Mouse (Mus musculus) left cerebral cortex, adult 2 months (tissue): ENCODE results near the gene Klf6. TPM values are rescaled to one million over a fixed set of nuclear protein-coding genes. Genes with fewer than 3 reads are reported as not detected.

Experiments used
- DNase-seq, 2 experiments: peaks; one replicate each; pipeline ENCODE4 v3.0.0; 2021 to 2022; ENCODE audit warnings: low spot score in 2 of 2, mixed read lengths in 1 of 2; ENCODE audit errors: extremely low spot score in 1 of 2
- H3K27ac ChIP-seq: fragments of 200-600 bp; 2 replicates; pipeline ENCODE4 v1.8.1; 2022
- H3K4me3 ChIP-seq: fragments of 200-600 bp; 2 replicates; pipeline ENCODE4 v1.8.1; 2022
- CTCF ChIP-seq: fragments of 200-600 bp; IDR thresholded peaks from 2 replicates; pipeline ENCODE4 v1.8.1; 2022; ENCODE audit warnings: antibody characterized with exemption, mild to moderate bottlenecking, moderate library complexity
- intact Hi-C: fragments of 180-260 bp; cut with DNase I; formaldehyde crosslinking; loops from one replicate; pipeline ENCODE4 v1.15.1; 2025
- total RNA-seq, 2 experiments: library from RNA; stranded (reverse); gene quantifications; 2 replicates each; pipeline ENCODE4 v1.2.3; 2021

The Klf6 gene
- total RNA-seq, 2 experiments from 2014 or later, result 49.0 to 55.1 TPM

DNA sequence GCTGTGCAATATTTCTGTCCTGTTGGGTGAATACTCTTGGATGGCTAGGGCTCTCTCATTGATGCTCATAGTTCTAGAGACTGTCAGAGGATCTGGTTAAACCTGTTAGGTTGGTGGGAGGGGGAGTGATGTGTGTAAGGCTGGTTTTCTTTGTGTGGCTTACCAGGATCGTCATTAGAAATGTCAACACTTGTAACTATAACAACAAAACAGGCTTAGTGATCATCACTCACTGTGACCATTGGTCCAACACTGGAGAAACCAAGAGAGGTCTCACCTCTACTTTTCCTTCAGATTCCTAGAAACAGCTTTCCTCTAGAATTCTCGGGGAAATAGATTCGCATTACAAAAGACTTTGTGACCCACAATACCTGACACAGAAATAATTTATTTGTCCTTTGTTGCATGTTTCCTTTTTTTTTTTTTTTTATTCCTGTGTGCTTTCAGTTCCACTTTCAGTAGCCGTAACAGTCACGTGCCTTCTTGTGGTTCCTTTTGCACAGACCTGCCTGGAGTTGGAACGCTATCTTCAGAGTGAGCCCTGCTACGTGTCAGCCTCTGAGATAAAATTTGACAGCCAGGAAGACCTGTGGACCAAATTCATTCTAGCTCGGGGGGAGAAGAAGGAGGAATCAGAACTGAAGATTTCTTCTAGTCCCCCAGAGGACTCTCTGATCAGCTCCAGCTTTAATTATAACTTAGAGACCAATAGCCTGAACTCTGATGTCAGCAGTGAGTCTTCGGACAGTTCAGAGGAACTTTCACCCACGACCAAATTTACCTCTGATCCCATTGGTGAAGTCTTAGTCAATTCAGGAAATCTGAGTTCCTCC lies 3.2 kb downstream of the Klf6 start:
- no peak for DNase-seq
- intact Hi-C loops, result loop anchor here (1.0 to 5.0 kb wide), 7 partner anchors 328 to 1092 kb away; partner anchors contain the start of gene Pitrm1
- Histone ChIP-seq H3K27ac (peak overlapping the region; percentile 89), H3K4me3 (peak overlapping the region; percentile 63)
- TF ChIP-seq CTCF, result no peak

- intact Hi-C loops, result no loop called here
- Histone ChIP-seq H3K27ac (peak overlapping the region; percentile 89), H3K4me3 (peak overlapping the region; percentile 63)
- no peak for TF ChIP-seq CTCF
- no peak for DNase-seq
Measured at GRCm38 (mm10) chr13:5865098-5865415, 3.8 kb downstream of the Klf6 start.

DNA sequence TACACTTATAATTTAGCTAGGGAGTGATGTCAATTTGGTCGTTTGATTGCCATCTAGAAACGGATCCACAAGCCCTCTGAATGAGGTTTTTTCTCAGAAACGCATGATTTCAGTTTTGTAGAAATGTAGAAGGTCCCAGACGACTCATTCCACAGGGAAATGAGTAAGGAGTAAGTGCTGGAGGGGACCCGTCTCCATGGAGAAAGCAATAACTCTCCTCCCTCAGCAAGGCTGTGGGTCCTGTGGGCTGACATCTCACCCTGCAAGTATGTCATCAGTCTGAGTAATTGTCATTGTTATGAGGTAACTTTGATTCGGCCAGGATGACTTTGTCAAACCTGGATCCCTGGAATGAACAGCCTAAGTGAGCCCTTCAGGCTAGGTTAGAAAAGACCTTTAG lies 4.8 kb downstream of the Klf6 start:
- peak overlapping the region; percentile 89 for H3K27ac ChIP-seq
- no peak for DNase-seq
- no peak for TF ChIP-seq CTCF
- intact Hi-C loops, result no loop called here
- peak overlapping the region; percentile 63 for H3K4me3 ChIP-seq

DNA sequence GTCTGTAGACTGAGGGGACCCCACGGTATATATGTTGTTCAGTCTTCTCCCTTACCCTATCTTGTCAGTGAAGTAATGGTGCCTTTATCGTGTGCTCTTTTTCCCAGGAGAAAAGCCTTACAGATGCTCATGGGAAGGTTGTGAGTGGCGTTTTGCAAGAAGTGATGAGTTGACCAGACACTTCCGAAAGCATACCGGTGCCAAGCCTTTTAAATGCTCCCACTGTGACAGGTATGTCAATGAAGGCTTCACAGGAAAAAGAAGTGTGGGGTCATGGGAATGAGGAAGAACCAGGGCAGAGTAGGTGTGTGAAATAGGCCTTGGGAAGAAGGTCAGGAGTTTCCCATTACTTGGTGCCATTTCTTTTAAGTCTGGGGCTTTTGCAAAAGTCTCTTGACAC lies 5.2 kb downstream of the Klf6 start:
- intact Hi-C loops, result no loop called here
- no peak for DNase-seq
- Histone ChIP-seq H3K4me3 (peak overlapping the region; percentile 63), H3K27ac (peak overlapping the region; percentile 89; the same call in 1 of the 2 replicates)
- no peak for TF ChIP-seq CTCF

DNA sequence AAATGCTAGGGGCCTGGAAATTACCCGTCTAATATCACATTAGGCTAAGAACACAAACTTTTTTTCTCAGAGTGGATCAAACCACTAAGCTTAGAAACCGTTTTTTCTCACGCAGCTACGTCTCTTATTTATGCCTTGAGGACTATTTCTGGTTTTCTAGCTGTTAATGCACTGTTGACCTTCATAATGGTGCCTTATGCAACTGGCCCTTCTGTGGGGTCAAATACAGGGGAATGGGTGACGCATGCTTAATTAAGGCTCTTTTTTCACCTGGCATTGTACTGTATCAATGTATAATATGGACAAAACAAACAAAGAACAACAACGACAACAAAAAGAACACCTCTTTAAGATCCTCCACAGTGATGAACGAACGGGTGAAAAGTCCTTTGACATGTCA lies 7.1 kb downstream of the Klf6 start:
- intact Hi-C loops, result no loop called here
- no peak for DNase-seq
- no peak for TF ChIP-seq CTCF
- H3K27ac ChIP-seq, result peak overlapping the region; percentile 72; the same call in 1 of the 2 replicates
- H3K4me3 ChIP-seq, result no peak overlapping the region

DNA sequence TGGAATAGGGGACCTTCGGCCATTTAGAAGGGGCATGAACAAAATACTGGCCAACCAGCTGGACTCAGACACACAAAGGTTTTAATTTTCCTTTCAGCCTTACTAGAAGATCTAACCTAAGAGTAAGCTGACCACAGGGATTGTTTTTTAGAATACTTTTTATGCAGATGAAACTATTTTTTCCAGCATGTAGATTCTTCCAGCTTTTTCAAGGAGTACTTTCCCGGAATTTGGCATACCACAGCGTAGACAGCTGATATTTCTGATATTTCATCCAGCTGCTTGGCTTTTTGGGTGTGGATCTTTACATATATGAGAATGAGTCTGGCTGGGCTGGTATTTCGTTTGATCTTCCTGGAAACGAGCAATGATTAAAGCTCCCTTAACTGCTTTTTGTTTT lies 8.2 kb downstream of the Klf6 start:
- no peak for DNase-seq
- intact Hi-C loops, result no loop called here
- Histone ChIP-seq H3K27ac (peak overlapping the region; percentile 72), H3K4me3 (peak overlapping the region; percentile 8; the same call in 1 of the 2 replicates)
- TF ChIP-seq CTCF, result no peak

GRCm38 (mm10) chr13:5869842-5870241 lies 8.6 kb downstream of the Klf6 start:
- intact Hi-C loops, result no loop called here
- H3K27ac ChIP-seq, result peak overlapping the region; percentile 72
- DNase-seq, result no peak

DNA sequence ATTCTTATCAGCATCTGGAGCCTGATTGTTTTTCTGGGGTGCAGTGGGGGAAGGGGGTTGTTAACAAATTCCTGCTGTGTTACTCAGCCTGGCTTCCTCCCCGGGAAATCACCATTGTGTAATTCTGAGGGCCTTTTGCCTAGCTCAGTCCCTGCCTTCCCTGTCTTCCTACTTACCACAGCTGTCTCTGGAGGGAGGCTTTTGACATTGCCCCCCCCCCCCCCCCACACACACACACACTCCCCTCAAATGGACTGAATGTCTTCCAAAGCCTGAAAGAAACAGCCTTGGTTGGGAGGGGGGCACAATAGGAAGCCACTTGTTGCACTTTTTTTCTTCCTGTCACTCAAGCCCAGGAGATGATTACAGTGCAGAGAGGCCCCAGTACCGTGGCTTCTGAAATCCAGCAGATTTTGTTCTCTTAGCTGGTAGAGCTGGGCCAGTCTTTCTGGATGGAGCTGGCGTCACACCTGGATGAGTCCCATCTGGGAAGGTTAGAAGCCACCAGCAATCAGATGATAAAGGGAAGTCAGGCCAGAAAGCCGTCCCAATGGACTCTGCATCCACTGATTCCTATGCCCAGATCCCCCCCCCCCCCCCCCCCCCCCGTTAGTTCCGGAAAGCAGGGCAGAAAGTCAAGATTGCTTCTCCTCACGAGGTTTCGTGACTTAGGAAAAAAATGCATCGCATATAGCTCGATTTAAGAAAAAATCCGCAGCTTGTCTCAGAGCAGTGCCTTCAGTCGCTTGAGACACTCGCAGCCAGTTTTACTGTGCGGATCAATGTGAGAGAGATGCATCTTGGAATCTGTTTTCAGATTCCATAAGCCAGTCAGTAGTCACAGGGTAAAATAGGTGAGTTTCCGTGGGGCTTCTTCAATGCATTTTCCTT lies 9.3 kb downstream of the Klf6 start:
- no peak for TF ChIP-seq CTCF
- no peak overlapping the region for H3K4me3 ChIP-seq
- intact Hi-C loops, result no loop called here
- no peak for DNase-seq
- H3K27ac ChIP-seq, result peak overlapping the region; percentile 75

More at GRCm38 (mm10) chr13:5869842-5870241, 8.6 kb downstream of the Klf6 start:
- no peak for TF ChIP-seq CTCF
- H3K4me3 ChIP-seq, result peak overlapping the region; percentile 8; the same call in 1 of the 2 replicates

GRCm38 (mm10) chr13:5871414-5871813 lies 10.1 kb downstream of the Klf6 start:
- no peak for DNase-seq
- H3K4me3 ChIP-seq, result no peak overlapping the region
- no peak for TF ChIP-seq CTCF
- intact Hi-C loops, result no loop called here
- peak overlapping the region; percentile 75 for H3K27ac ChIP-seq

GRCm38 (mm10) chr13:5873681-5874080 lies 12.4 kb downstream of the Klf6 start:
- no peak for DNase-seq
- H3K27ac ChIP-seq, result no peak overlapping the region
- intact Hi-C loops, result no loop called here
- TF ChIP-seq CTCF, result no peak
- H3K4me3 ChIP-seq, result no peak overlapping the region

- intact Hi-C loops, result no loop called here
- Histone ChIP-seq H3K4me3 (no peak overlapping the region), H3K27ac (no peak overlapping the region)
- DNase-seq, result no peak
- TF ChIP-seq CTCF, result no peak
Measured at GRCm38 (mm10) chr13:5875478-5875877, 14.2 kb downstream of the Klf6 start.

GRCm38 (mm10) chr13:5878748-5879147 lies 17.5 kb downstream of the Klf6 start:
- no peak for DNase-seq
- no peak for TF ChIP-seq CTCF
- intact Hi-C loops, result no loop called here
- no peak overlapping the region for H3K4me3 ChIP-seq
- no peak overlapping the region for H3K27ac ChIP-seq
